Mouse (Mus musculus): ENCODE measurements at regions not wholly inside any gene's neighbourhood (a gene's known extent, or its start where the extent isn't known, plus 50 kb on each side); places are given as distances from the start of the nearest gene placed in this dataset.

DNA sequence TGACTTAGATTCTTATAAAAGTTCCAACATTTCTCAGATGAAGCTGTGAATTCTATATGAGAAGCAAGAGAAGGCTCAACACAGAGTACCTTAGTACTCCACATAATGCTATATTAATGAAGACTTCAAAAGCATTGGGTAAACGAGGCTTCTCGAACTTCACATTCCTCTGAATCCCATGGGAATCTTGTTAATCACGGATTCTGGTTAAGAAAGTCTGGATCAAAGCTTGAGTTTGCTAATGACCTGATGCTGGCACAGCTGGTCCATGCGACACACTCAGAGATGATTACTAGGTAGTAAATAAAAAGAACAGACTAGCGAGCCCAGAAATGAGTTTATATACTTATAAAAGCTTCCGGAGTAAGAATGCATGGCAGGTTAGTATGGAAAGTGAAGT, 118.4 kb upstream of the Atp1a1 start:
- 70% methylated on average over 6 of the region's 6 CpGs for WGBS (ENCODE audit: insufficient replicate concordance)
- Histone ChIP-seq H3K27ac (ENCODE audit: low read depth) (no peak overlapping the region), H3K36me3 (replicated peaks; ENCODE audit: insufficient read depth, low read length) (no peaks in the 10 kb centered on the region), H3K27me3 (ENCODE audit: insufficient read depth, low read length) (0 out of 2 replicates have a peak, but pooled peaks cover 2% of the 10 kb centered on the region), H3K4me3 (ENCODE audit: low read depth, low read length) (no peak overlapping the region), H3K4me2 (ENCODE audit: low read depth, low read length) (no peak overlapping the region), H3K9ac (replicated peaks) (no peak overlapping the region), H3K9me3 (ENCODE audit: low read length) (no peaks in the 10 kb centered on the region), H3K4me1 (ENCODE audit: insufficient read depth) (no peaks in the 10 kb centered on the region)
- ATAC-seq, result no peak
- DNase-seq, result no peak
- TF ChIP-seq EP300 (IDR thresholded peaks at IDR 0.05; ENCODE audit: low read depth), result no peak
- no peak for TF ChIP-seq CTCF (IDR thresholded peaks at IDR 0.05; ENCODE audit: low read depth)

DNA sequence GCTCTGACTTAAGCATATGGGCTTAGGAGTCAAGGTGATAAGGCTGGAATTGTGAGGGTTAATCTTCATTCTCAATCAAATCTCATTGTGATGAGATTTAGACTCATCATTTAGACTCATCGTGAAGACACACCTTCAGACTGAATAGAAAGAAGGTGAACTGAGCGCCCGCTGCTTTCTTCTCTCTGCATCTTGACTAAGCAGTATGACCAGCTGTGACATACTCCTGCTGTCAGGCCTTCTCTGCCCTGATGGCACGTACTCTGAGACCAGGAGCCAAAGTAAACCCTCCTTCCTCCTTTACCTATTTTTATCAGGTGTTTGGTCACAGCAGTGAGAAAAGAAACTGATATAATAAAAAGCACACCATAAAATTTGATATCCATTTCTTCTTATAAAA, 117.5 kb upstream of the Atp1a1 start:
- H3K4me1 ChIP-seq (ENCODE audit: insufficient read depth), result no peaks in the 10 kb centered on the region
- DNase-seq (no peak), ATAC-seq (no peak)
- whole genome bisulfite sequencing (ENCODE audit: insufficient replicate concordance), result 88% methylated on average over 4 of the region's 4 CpGs
- H3K4me3 ChIP-seq (ENCODE audit: low read depth, low read length), result no peak overlapping the region
- H3K9me3 ChIP-seq (ENCODE audit: low read length), result no peaks in the 10 kb centered on the region
- H3K4me2 ChIP-seq (ENCODE audit: low read depth, low read length), result no peak overlapping the region
- no peaks in the 10 kb centered on the region for H3K36me3 ChIP-seq (replicated peaks; ENCODE audit: insufficient read depth, low read length)
- no peak for TF ChIP-seq EP300 (IDR thresholded peaks at IDR 0.05; ENCODE audit: low read depth)
- no peak for TF ChIP-seq CTCF (IDR thresholded peaks at IDR 0.05; ENCODE audit: low read depth)
- H3K27me3 ChIP-seq (ENCODE audit: insufficient read depth, low read length), result 0 out of 2 replicates have a peak, but pooled peaks cover 2% of the 10 kb centered on the region
- no peak overlapping the region for H3K27ac ChIP-seq (ENCODE audit: low read depth)
- no peak overlapping the region for H3K9ac ChIP-seq (replicated peaks)

DNA sequence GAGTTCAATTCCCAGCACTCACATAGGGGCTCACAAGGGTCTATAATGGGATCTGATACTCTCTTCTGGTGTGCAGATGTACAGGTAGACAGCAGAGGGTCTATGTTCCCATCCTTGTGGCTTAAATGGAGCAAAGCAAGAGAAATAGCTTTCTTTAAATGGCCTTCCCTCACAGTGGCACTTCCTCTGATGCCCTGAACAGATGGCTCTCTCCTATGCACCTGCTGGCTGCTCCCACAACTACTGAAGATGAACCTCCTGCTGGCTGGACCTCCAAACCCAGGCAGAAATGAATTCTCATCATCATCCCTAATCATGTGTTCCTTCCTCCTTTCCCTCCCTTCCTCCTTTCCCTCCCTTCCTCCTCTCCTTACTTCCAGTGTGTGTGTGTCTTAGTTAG, 110.9 kb upstream of the Atp1a1 start:
- Histone ChIP-seq H3K9ac (replicated peaks) (no peak overlapping the region), H3K4me3 (ENCODE audit: low read depth, low read length) (no peak overlapping the region), H3K27me3 (ENCODE audit: insufficient read depth, low read length) (no peaks in the 10 kb centered on the region), H3K4me1 (ENCODE audit: insufficient read depth) (peaks cover 6% of the 10 kb centered on the region; the same call in 1 of the 2 replicates), H3K9me3 (ENCODE audit: low read length) (no peaks in the 10 kb centered on the region), H3K4me2 (ENCODE audit: low read depth, low read length) (no peak overlapping the region), H3K27ac (ENCODE audit: low read depth) (no peak overlapping the region), H3K36me3 (replicated peaks; ENCODE audit: insufficient read depth, low read length) (no peaks in the 10 kb centered on the region)
- no peak for DNase-seq
- TF ChIP-seq EP300 (IDR thresholded peaks at IDR 0.05; ENCODE audit: low read depth), result no peak
- TF ChIP-seq CTCF (IDR thresholded peaks at IDR 0.05; ENCODE audit: low read depth), result no peak
- ATAC-seq, result no peak

DNA sequence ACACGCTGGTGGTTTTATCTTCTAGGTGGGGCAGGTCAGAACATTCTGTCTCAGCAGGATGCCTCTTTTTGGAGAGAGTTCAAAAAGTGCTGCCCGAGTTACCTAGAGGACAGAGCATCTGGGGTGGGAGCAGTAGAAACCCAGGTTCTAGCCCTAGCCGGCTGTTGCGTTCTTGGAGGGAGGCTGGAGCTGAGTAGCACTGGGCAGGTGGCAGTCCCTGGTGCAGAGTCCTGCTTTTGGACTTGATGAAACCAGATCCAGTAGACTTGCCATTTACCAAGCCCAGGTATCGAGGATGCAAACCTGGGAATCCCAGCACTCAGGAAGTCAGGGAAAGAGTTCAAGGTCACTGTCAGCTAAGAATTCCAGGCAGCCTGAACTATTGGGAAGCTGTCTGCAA, 110.3 kb upstream of the Atp1a1 start:
- ATAC-seq (no peak), DNase-seq (no peak)
- TF ChIP-seq EP300 (IDR thresholded peaks at IDR 0.05; ENCODE audit: low read depth) (no peak), CTCF (IDR thresholded peaks at IDR 0.05; ENCODE audit: low read depth) (no peak)
- Histone ChIP-seq H3K27ac (ENCODE audit: low read depth) (no peak overlapping the region), H3K36me3 (replicated peaks; ENCODE audit: insufficient read depth, low read length) (no peaks in the 10 kb centered on the region), H3K27me3 (ENCODE audit: insufficient read depth, low read length) (no peaks in the 10 kb centered on the region), H3K9ac (replicated peaks) (no peak overlapping the region), H3K4me3 (ENCODE audit: low read depth, low read length) (no peak overlapping the region), H3K4me1 (ENCODE audit: insufficient read depth) (peaks cover 6% of the 10 kb centered on the region; the same call in 1 of the 2 replicates), H3K9me3 (ENCODE audit: low read length) (no peaks in the 10 kb centered on the region), H3K4me2 (ENCODE audit: low read depth, low read length) (no peak overlapping the region)
- 54% methylated on average over 5 of the region's 5 CpGs for WGBS (ENCODE audit: insufficient replicate concordance)

DNA sequence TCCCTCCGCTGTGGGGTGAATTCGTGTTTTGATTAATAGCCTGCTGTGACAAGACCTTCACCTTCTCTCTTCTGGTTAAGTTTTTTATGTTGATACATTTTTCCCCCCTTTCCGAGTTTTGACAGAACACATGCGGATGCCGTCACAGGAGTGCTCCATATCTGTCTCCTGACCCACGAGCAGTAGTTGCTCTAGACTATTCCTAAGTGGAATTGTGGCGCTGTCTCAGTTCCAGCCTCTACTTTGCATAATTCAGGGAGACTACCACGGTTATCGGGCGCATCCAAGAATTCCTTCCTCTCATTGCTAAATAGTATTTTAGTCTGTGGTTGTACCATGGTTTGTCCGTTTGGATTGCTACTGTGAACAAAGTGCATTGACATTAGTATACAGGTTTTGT, 109.2 kb upstream of the Atp1a1 start:
- no peak overlapping the region for H3K4me3 ChIP-seq (ENCODE audit: low read depth, low read length)
- no peaks in the 10 kb centered on the region for H3K27me3 ChIP-seq (ENCODE audit: insufficient read depth, low read length)
- H3K27ac ChIP-seq (ENCODE audit: low read depth), result no peak overlapping the region
- no peak overlapping the region for H3K9ac ChIP-seq (replicated peaks)
- H3K4me1 ChIP-seq (ENCODE audit: insufficient read depth), result peaks cover 6% of the 10 kb centered on the region; the same call in 1 of the 2 replicates
- no peaks in the 10 kb centered on the region for H3K9me3 ChIP-seq (ENCODE audit: low read length)
- no peaks in the 10 kb centered on the region for H3K36me3 ChIP-seq (replicated peaks; ENCODE audit: insufficient read depth, low read length)
- DNase-seq (no peak), ATAC-seq (no peak)
- WGBS (ENCODE audit: insufficient replicate concordance), result 77% methylated on average over 11 of the region's 11 CpGs
- no peak overlapping the region for H3K4me2 ChIP-seq (ENCODE audit: low read depth, low read length)
- TF ChIP-seq EP300 (IDR thresholded peaks at IDR 0.05; ENCODE audit: low read depth) (no peak), CTCF (IDR thresholded peaks at IDR 0.05; ENCODE audit: low read depth) (no peak)

DNA sequence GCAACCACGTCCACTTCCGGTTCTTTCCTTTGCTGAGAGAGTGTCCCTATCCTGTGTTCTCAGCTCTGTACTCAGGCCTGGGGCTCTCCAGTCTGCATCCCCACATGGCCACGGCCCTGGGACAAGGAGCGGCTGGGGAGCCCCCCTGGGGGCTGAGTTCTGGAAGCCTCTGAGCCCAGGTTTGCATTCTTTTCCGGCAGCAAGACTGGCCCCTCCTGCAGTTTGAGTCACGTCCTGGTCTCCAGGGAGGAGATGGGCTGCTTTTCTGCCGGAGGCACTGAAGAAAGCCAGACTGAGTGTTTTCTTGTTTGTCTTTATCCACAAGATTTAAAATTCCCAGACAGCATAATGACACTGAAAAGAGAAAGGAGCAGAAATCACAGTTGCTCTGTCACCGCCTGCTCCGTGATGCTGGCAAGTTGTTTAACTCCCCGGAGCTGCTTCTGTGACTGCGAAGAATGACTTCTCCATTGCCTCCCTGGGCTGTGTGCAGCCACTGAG, 108.7 kb upstream of the Atp1a1 start:
- Histone ChIP-seq H3K9me3 (ENCODE audit: low read length) (no peaks in the 10 kb centered on the region), H3K27ac (ENCODE audit: low read depth) (no peak overlapping the region), H3K9ac (replicated peaks) (no peak overlapping the region), H3K27me3 (ENCODE audit: insufficient read depth, low read length) (no peaks in the 10 kb centered on the region), H3K4me3 (ENCODE audit: low read depth, low read length) (no peak overlapping the region), H3K36me3 (replicated peaks; ENCODE audit: insufficient read depth, low read length) (no peaks in the 10 kb centered on the region), H3K4me1 (ENCODE audit: insufficient read depth) (peaks cover 6% of the 10 kb centered on the region; the same call in 1 of the 2 replicates), H3K4me2 (ENCODE audit: low read depth, low read length) (no peak overlapping the region)
- ATAC-seq, result no peak
- TF ChIP-seq EP300 (IDR thresholded peaks at IDR 0.05; ENCODE audit: low read depth) (no peak), CTCF (IDR thresholded peaks at IDR 0.05; ENCODE audit: low read depth) (no peak)
- DNase-seq, result no peak
- WGBS (ENCODE audit: insufficient replicate concordance), result 42% methylated on average over 11 of the region's 11 CpGs

DNA sequence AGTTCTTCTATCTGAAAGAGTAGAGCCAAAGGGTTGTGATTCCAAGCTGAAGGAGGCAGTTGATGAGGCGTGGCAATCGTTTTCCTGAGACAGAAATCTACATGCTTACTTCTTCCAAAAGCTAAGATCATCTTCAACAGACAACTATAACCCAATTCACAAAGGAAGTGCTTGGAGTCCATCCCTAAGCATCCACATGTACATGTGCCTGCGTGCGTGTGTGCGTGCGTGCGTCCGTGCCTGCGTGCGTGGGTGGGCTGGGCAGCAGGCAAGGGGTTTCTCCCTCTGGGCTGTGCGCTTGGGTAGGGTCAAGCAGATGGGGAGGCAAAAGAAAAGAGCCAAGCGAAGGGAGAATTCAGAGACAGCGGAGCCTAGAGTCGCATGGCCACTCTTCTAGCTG, 108.2 kb upstream of the Atp1a1 start:
- Histone ChIP-seq H3K4me3 (ENCODE audit: low read depth, low read length) (no peak overlapping the region), H3K4me1 (ENCODE audit: insufficient read depth) (peaks cover 6% of the 10 kb centered on the region; the same call in 1 of the 2 replicates), H3K9ac (replicated peaks) (no peak overlapping the region), H3K4me2 (ENCODE audit: low read depth, low read length) (no peak overlapping the region), H3K27ac (ENCODE audit: low read depth) (no peak overlapping the region), H3K36me3 (replicated peaks; ENCODE audit: insufficient read depth, low read length) (no peaks in the 10 kb centered on the region), H3K9me3 (ENCODE audit: low read length) (no peaks in the 10 kb centered on the region), H3K27me3 (ENCODE audit: insufficient read depth, low read length) (no peaks in the 10 kb centered on the region)
- WGBS (ENCODE audit: insufficient replicate concordance), result 77% methylated on average over 14 of the region's 14 CpGs
- DNase-seq, result no peak
- no peak for ATAC-seq
- TF ChIP-seq CTCF (IDR thresholded peaks at IDR 0.05; ENCODE audit: low read depth) (no peak), EP300 (IDR thresholded peaks at IDR 0.05; ENCODE audit: low read depth) (no peak)

Data from liver, postnatal 0 days (tissue).